Mouse (Mus musculus): ENCODE results near the gene Tusc2.
"Not testable (repeated sequence)": the region's sequence is repeated elsewhere in the genome, so short reads cannot be mapped to it uniquely, and the experiment has no call there.

Tusc2 gene

DNA sequence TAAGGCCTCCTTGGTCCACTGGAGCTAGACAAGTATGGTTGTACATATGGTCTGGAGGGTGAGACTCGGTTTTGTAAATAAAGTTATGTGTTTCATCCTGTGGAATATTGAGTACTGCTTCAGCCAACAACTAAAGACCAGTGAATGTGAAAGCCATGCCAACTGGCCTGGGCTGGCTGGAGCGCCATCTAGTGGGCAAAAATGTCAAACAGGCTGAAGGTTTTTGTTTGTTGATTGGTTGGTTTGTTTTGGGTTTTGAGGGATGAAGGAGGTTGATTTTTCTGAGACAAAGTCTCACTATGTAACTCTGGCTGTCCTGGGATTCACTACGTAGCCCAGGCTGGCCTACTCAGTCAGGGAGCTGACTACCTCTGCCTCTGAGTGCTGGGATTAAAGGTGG is 17.5 kb upstream of the Tusc2 start:
- peak; percentile 81 for DNase-seq

DNA sequence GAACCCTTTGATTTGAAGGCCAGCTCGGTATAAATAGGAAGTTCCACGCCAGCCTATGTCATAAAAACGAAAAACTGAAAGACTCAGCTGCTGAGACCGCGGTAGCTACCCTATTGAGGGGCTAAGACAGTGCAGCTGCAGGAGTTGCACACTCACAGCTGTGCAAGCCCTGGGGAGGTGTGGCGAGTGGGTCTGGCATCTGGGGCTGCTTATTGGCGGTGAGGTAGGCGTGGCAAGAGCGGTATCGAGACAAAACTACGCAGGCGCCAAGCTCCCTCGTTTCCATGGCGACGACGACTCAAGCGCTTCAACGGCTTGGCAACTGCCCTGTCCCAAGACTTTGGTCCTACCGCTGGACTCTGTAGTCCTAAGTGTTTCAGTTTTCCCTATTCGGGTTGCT is 16.0 kb upstream of the Tusc2 start, which contains the start of gene Zmynd10:
Gene Zmynd10 (plus strand): TSS at position 273 of the 400 bp plus-strand sequence.
- DNase-seq, result peak; percentile 94

DNA sequence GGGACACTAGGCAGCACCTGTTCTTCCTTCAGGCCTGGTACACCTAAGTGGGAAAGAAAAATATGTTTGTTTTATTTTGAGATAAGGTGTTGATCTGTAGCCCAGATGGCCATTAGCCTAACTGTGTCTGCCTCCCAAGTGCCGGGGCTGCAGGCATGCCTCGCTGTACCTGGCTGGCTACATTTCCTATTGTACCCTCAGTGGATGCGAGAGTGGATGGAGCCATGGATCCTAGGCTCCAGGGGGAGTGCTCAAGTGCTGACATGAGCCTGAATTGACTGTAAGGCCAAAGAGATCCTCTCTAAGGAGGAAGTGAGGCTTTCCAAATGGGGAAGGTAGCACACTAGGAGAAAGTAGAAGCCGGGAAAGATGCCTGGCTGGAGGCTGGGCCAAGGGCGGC is 15.1 kb upstream of the Tusc2 start:
- DNase-seq, result no peak

DNA sequence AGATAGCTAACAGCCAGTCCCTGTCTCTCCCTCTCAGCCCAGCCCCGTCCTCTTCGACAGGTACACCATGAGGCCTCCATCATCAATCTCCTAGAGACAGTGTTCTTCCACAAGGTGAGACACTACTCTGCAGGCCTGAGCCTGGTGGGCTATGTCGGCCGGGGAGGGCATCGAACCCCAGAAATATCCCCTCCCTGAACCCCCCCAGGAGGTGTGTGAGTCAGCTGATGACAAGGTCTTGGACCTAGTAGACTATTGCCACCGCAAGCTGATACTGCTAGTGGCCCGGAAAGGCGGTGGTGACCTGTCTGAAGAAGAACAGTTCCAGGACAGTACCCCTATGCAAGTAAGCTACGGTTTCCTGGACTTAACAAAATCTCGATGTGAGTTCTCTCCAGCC is 14.2 kb upstream of the Tusc2 start:
- no peak for DNase-seq

DNA sequence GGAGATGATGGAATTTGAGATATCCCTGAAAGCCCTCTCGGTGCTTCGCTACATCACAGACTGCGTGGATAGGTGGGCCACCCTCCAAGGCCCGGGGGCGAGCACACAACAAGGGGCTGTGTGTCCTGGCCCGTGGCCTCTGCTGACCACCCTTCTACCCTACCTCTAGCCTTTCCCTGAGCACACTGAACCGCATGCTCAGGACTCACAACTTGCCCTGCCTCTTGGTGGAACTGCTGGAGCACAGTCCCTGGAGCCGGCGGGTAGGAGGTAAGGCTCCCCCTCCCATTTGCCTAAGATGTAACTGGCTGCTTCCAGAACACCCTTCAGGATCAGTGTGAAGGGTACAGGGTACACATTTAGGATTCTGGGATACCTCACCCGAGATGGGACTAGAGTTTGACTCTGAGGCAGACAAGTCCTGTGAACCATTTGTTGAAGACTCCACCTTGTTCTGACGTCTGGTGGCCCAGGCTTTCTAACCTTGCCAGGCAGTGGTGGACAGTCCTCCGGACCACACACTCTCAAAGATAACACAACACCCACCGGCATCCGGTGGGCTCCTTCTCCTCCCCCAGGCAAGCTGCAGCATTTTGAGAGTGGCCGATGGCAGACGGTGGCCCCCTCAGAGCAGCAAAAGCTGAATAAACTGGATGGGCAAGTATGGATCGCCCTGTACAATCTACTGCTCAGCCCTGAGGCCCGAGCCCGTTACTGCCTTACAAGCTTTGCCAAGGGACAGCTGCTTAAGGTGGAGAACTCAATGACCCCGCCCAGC is 13.6 kb upstream of the Tusc2 start:
- no peak for DNase-seq

DNA sequence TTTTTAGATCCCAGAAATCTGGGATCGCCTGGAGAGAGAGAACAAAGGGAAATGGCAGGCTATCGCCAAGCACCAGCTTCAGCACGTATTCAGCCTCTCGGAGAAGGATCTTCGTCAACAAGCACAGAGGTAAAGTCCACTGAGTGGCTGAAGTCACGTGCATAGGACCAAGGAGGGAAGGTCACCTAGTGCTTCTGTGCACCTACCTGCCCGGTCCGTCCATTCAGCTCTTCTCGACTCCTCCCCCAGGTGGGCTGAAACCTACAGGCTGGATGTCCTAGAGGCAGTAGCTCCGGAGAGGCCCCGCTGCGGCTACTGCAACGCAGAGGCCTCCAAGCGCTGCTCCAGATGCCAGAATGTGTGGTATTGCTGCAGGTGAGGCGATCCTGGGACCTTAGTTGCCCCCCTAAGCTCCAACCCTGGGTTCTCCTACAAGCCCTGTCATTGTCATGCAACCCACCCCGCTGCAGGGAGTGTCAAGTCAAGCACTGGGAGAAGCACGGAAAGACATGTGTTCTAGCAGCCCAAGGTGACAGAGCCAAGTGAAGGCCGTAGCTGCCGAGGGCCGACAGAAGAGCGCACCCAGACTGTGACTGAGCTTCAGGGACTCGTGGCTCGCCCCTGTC is 12.5 kb upstream of the Tusc2 start:
- DNase-seq, result peak; percentile 79

DNA sequence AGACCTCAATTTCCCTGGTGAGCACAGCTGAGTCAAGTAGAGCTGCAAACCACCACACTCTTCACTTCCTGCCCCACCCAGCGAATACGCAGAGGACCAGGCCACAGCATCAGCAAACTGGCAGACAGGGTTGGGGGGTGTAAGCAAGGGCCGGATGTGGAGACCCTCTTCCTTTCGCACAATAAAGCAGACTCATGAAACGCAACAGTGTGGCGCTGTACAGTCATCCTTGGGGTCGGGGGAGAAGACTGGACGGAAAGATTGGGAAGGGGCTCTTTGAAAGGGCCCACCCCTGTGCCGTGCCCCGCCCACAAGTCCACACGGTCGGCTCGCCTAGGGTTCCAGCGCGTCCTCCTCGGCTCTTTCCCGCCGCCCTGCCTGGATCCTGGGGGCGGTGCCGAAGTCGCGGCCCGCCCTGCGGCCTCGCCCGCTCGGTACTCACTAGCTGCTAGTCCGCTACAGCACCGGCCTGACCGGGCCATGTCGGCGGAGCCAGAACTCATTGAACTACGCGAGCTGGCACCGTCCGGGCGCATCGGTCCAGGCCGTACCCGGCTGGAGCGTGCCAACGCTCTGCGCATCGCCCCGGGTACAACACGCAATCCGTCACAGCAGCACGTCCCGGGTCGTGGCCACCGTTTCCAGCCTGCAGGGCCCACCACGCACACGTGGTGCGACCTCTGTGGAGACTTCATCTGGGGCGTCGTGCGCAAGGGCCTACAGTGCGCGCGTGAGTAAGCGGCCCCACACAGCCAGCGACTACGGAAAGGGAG is 11.8 kb upstream of the Tusc2 start, which contains the start of gene Rassf1:
Gene Rassf1 (plus strand): TSS at position 439 of the 773 bp plus-strand sequence.
- DNase-seq, result peak; percentile 82

DNA sequence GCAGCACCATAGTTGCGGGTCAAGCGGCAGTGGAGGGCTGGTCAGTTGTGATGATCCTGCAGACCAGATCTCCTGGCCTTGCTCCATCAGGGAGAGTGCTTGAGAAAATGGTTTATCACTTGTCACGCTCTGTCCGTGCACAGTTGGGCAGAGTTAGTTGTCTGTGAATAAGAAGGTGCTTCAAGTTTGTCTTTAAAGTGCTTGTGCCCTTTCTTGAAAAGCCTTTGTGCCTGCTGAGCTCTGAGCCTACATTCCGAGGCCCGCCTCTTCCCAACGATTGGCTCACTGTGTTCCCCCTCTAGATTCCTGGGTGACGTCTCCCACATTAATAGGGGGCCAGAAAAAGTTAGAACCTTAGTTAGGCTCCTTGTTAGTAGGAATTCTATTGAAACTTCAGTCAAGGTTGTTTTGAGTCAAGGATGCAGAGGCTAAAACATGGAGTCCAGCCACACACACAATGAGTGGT is 11.1 kb upstream of the Tusc2 start:
- no peak for DNase-seq

DNA sequence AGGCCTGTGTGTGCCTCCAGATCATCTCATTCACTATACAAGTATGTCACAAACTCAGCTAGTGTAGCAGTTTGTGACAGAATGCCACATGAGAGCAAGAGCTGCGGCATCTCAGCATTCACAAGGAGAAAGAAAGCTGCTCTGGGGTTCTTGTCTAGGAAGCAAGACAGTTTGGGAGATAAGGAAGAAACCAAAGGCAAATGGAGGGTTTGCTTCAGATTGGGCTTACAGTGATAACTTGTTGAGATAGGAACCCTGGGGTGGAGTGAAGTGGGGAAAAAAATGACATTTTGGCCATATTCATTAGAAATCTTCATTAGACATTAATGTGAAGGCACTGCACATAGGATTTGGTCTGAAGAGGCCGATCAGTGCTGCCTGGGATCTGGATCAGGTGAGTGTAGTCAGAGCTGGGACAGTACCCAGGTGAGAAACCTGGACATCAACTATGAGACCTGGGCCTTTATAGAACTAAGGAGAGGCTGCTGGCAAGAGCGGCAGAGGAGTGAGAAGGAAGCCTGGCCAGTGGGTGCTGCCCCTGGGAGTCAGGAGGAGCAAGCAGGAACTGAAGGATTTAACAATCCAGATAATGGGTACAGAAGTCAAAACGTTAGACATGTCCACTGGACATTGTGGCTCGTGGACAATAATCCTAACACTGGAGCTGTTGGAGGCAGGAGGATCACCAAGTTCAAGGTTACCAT is 10.2 kb upstream of the Tusc2 start:
- DNase-seq, result no peak

DNA sequence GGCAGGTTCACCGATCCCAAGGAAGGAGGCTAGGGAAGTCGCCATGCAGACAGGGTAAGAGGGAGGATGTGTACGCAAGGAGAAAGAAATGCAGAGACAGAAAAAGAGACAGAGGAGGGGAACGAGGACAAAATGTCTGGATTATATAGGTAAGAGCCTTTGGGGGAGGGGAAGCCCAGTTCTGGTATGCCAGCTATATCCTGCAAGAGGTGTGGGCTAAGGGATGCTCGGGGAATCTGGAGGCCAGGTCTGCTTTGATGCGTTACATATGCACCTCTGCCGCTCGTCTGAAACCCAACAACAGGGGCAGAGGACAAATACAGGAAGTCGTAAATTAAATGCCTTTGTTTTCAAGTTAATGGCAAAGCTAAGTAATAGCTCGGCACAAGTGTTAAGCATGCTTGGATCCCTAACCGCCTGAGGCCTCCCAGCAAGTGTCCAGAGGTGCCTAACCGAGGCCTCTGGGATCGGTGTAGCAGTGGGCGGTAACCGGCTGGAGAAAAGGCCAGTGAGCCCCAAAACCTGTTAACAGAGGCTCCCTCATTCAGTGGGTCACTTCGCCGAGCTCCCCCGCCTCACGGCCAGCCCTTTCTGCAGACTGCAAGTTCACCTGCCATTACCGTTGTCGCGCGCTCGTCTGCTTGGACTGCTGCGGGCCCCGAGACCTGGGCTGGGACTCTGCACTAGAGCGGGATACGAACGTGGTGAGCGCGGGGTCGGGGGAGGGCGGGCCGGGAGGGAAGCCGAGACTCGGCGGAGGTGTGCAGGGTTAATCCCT is 9.3 kb upstream of the Tusc2 start:
- no peak for DNase-seq

DNA sequence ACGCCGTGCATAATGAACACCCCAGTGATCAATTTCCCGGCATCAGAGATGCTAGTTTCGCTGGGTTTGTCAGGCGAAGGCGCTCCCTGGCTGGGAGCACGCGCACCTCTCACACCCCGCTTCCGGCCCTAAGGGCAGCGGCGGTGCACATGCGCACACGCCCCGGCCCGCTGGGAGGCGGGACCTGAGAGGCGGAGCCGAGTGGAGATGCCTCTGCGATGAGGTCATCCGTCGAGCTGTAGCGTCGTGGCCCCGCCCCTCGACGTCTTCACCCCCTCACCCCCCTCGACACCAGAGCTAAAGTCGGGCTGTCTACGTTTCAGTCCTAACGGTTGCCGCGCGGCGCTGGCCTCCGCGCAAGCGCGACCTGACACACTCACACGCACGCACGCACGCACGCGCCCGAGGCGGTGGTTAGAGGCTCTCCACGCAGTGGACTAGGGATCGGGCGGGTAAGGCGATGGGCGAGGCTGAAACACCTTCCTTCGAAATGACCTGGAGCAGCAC is 8.7 kb upstream of the Tusc2 start:
- DNase-seq, result peak; percentile 94

DNA sequence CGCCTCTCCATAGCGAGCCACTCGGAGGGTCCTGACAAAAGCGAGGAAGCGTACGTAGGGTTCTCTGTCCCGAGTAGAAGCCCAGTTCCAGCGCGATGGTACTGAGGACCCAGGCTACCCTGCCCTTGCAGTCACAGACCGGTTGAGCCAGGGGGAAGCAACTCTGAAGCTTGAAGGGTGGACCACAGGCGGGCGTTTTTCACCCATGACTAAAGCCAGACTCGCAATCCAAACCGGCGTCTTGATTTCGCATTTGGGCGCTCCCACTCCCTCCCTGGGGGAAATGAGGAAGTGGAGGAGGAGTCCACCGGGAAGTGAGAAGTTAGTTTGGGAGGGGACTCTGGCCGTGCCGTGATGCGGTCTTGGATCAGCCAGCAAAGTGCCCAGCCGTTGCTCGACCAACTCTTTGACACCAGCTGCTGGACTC is 8.0 kb upstream of the Tusc2 start:
- DNase-seq, result peak; percentile 67

DNA sequence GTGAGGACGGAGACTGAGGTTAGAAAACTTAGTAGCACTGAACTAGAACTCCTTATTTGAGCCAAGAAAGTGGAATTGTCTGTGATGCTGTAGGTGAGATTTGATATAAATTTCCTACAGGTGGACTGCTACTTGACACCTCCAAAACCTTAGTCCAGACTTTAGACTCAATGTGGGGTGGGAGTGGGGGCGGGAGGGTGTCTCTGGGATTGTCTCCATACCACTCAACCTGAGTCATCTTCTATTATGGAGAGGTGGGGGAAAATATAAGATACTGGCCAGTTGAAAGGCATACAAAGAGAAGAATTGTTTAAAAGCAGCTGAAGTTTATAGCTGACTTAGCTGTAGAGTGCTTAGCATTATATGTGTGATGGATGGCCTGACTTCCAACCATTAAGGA is 7.4 kb upstream of the Tusc2 start:
- DNase-seq, result no peak

DNA sequence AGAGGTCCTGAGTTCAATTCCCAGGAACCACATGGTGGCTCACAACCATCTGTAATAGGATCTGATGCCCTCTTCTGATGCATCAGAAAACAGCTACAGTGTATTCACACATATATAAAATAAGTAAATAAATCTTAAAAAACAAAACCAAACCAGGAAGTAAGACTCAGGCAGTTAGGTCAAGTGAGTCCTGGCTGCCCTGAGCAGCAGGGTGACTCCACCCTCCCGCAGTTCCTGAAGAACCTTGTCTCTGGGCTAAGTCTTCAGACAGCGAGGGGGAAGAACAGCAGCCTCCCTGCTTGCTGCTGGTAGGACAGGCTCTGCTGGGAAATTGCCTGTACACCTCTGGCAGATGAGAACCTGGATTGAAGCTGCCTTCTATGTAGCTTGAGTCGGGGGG is 6.7 kb upstream of the Tusc2 start:
- DNase-seq, result no peak

DNA sequence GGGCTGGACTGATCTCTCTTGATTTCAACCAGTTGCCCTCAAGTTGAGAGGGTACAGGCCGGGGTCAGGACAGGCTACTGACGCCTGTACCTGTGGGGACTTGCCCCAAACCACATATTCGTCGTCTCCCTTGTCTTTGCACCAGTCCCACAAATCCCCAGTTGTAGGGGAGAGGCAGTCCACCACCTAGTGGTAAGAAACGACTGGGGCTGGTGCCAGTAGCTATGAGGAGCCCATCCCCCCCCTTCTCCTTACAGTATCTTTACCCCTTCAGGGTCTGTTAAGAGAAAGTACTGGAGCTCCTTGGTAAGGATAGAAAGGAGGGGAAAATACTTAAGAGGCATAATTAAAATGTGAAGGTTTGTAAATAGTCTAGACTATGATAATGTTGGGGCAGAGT is 2.5 kb downstream of the Tusc2 start:
- not testable (repeated sequence) for DNase-seq

DNA sequence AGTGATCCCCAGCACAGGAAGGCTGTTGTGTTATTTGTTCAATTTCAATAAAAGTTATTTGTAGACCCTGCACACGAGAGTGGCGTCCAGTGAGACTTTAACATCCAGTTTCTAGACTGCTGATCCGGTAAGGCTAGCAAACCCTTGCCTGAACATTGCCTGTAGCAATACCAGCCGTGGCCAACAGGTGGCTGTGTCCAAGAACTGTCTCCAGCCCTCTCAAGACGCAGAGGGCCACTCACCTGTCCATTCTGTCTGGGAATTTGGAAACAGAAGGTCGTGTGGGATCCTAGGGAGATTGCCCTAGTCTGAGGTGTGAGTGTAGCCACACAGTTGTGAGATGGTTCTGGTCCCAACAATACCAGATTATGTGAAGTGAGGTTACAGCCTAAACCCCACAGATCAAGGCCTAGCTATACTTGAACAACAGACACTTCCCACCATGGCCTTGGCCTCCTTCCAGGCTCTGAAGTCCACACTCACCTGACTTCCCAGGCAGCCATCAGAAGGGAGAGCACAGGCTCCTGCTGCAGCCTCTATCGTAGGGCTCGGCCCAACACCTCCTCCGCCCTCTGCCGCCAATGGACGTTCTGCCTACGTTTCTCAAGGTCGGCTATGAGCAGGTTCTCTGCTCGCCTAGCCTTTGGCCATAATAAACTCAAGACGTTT is 3.1 kb downstream of the Tusc2 start:
- peak; percentile 95 for DNase-seq

DNA sequence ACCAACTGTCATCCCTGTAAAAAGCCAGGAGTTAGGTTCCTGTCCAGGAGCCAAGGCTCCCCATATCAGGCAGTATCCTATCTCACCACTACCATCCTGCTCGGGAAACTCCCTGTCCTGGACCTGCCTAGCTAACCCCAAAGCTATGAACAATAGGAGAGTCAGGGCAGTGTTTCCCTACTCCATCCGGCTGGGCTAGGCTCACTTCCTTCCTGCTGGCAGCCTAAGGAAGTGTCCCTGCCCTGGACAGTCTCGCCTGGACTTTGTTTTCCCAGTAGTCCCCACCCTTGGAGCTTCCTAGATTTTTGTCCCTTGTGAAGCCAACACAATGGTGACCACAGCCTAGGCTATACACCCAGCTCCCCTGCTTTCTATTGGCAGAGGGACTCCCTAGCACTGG is 3.8 kb downstream of the Tusc2 start:
- peak; percentile 65 for DNase-seq

DNA sequence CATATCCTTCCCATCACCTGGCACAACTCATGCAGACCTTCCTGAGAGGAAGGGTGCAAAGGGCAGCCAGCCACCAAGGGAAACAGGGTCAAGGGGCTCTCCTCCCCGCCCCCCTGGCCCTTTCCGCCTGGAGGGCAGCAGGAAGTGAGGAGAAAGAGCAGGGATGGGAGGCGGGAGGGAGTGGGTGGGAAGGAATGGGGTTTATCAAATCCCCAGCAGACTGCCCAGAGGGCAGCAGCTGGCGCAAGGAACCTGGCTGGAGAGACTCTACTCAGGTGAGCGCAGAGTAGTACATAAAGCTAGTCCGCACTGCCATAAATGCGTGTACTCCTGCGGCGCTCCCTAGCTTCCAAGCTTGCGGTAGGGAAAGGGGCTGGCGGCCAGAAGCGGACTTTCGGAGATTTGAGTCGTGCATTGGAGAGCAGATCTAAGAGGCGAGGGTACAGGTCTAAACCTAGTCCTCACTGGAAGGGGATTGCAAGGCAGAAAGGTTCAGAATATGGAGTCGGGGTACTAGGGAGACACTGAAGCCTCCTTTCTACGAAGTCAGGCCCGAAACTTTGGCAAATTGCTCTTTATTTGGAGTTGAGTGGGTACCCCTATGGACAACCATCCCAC is 4.8 kb downstream of the Tusc2 start, which contains the start of gene Hyal2:
Gene Hyal2 (plus strand): TSS at position 244 of the 618 bp plus-strand sequence.
- DNase-seq, result peak; percentile 85

DNA sequence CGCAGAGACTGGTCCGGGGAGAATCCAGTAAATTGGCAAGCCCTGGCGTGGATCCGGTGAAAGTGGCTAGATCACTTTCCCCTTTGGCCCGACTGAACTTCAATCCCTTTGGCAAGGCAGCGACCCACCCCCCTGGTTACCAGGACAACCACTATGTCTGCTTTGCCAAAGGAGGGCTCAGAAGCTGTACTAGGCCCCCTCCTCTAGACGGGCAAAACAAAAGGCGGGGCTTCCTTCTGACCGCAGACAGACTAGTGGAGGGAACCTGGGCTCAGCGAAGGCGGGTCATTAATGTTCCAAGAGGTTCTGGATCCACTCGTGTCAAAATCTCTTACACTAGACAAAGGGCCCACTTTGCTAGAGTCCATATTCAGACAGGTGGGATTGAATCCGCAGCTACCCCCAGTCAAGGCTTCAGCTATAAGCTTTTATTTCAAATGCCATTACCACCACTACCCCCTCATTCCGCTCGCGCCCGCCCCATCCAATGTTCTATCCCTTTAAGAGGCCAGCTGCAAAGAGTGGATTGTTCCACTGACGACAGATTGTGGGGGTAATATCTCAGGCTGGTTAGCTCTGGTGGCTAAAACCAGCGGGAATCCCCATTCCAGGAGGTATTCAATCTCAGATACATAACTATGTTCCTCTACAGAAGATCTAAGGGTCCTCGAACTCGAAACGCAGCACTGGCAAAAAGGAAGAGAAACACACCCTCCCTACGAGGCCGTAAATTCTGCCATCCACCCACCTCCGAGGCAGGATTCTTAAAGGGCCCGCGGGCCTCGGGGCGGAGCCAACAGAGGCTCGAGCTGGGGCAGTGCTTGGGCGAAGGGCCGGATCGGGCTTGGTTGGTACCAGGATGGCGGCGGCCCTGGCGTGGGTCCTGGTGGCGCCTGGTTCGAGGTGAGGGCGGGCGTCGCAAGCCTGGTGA is 5.5 kb downstream of the Tusc2 start:
- peak; percentile 92 for DNase-seq

DNA sequence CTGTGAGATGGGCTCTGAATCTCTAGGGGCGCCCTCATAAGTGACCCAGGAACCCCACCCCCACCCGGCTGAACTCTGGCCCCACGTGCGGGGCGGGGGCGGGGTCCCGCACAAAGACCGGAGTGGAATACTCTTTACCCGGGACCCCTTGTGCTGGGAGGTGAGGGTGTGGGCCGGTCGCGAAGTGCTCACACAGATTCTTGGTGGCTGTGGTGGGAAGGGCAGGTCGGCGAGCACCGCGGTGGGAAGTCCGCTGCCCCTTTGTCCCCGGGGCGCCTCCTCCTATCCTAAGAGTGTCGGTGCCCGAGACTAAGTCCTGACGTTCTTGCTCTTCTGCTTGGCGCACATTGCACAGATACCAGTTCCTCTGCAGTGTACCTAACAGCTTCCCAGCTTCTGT is 6.2 kb downstream of the Tusc2 start:
- DNase-seq, result no peak
